13 mouse cellular contexts compared by ENCODE assay signal in the genomic region with DNA sequence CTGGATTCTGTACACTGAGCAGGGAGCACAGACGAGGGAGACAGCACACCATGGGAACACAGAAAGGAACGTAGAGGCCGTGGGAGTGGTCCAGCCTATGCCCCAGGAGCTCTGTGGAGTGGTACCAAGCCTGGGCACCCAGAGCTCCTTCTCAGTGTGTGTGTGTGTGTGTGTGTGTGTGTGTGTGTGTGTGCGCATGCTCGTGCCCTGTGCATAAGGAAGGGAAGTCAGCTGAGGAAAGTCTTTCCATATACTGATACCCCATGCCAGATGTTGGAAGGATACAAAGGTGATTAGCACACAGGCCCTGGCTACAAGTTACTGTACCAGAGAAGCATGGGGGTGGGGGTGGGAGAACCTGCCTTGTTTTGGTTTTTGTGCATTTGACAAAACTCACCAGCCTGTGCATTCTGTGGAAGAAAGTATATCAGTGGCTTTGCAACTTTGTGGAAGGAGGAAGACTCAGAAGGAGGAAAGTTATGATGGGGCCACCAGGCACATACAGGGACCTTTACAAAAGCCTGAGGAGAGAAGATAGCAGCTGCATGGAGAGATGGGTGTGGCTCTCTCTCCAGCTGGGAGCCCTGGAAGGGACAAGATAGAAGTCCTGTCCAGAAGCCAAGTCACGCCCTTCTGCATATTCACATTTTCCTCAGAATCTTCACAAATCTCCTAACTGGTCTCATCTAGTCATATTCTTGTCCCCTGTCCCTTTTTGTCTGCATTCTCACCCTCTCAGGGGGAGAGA. TPM values are rescaled to one million over a fixed set of nuclear protein-coding genes. Genes with fewer than 3 reads are reported as not detected.
A peak's percentile ranks its signal among the peaks of the same experiment; 100 is the strongest.
DNase-seq lines count a peak whose midpoint lies in the region; ATAC-seq and TF ChIP-seq lines count a peak whose summit lies in the region.
"Had no signal": no experiment of that assay in that cellular context is flagged by ENCODE, and none has a peak within 500 bp of the region (broad histone marks: within the 10 kb centered on the region; RNA-seq: fewer than 3 reads in every experiment).

No protein-coding gene starts in this region.

- no peaks in the 10 kb centered on the region for H3K79me2 ChIP-seq in myocyte (ENCODE audit: control insufficient read depth, insufficient read depth)

- DNase-seq in forebrain, embryonic 10.5 days (ENCODE audit: extremely low spot score, low spot score) = no peak
- DNase-seq in MEL-GATA-1-ER (ENCODE audit: extremely low read depth, low read depth) = peak; percentile 92
- DNase-seq in adrenal gland, postnatal 25 days = no peak
- no peak for DNase-seq in thymus, postnatal 36 days
- no peak for DNase-seq in MN1 (ENCODE audit: low spot score)
- DNase-seq: adrenal gland, postnatal 36 days; forebrain, postnatal 0 days; heart, adult 2 months; thymus, adult 2 months had no signal

- ATAC-seq in forebrain, embryonic 16.5 days = no peak
- peak; percentile 75 for ATAC-seq in intestine, embryonic 16.5 days
- ATAC-seq: forebrain, postnatal 0 days; Patski had no signal

- H3ac ChIP-seq in myocyte (ENCODE audit: control insufficient read depth, insufficient read length) = no peak overlapping the region

- H3K36me3 ChIP-seq in forebrain, embryonic 10.5 days (replicated peaks) = no peaks in the 10 kb centered on the region
- H3K36me3 ChIP-seq in forebrain, embryonic 16.5 days (ENCODE audit: control insufficient read depth, insufficient read depth) = no peaks in the 10 kb centered on the region
- H3K36me3 ChIP-seq in intestine, embryonic 16.5 days (ENCODE audit: control insufficient read depth, insufficient read depth, low read length) = no peaks in the 10 kb centered on the region
- no peaks in the 10 kb centered on the region for H3K36me3 ChIP-seq in myocyte (ENCODE audit: control insufficient read depth, insufficient read depth)

- H3K4me3 ChIP-seq in forebrain, embryonic 10.5 days = no peak overlapping the region
- H3K4me3 ChIP-seq in forebrain, embryonic 16.5 days (replicated peaks; ENCODE audit: low read length) = no peak overlapping the region
- H3K4me3 ChIP-seq in intestine, embryonic 16.5 days (ENCODE audit: low read length) = no peak overlapping the region
- H3K4me3 ChIP-seq in myocyte = no peak overlapping the region
- H3K4me3 ChIP-seq: heart, adult 2 months had no signal

- H3K9me3 ChIP-seq in forebrain, embryonic 10.5 days = no peaks in the 10 kb centered on the region
- H3K9me3 ChIP-seq in forebrain, embryonic 16.5 days (ENCODE audit: control insufficient read depth, low read length) = no peaks in the 10 kb centered on the region
- no peaks in the 10 kb centered on the region for H3K9me3 ChIP-seq in intestine, embryonic 16.5 days (ENCODE audit: control insufficient read depth, low read length)

- 73% methylated on average over 6 of the region's 6 CpGs for WGBS in forebrain, embryonic 10.5 days
- 66% methylated on average over 5 of the region's 6 CpGs for WGBS in forebrain, embryonic 16.5 days
- 73% methylated on average over 6 of the region's 6 CpGs for WGBS in intestine, embryonic 16.5 days

- peak overlapping the region; percentile 48 for H3K27ac ChIP-seq in forebrain, embryonic 10.5 days
- H3K27ac ChIP-seq in forebrain, embryonic 16.5 days (ENCODE audit: low read length) = no peak overlapping the region
- H3K27ac ChIP-seq in intestine, embryonic 16.5 days (ENCODE audit: low read length) = no peak overlapping the region
- H3K27ac ChIP-seq: heart, adult 2 months had no signal

- no peak overlapping the region for H3K9ac ChIP-seq in forebrain, embryonic 16.5 days (replicated peaks; ENCODE audit: low read depth, low read length)
- H3K9ac ChIP-seq in intestine, embryonic 16.5 days (ENCODE audit: low read depth, low read length) = no peak overlapping the region
- H3K9ac ChIP-seq: forebrain, postnatal 0 days had no signal

- H3K4me1 ChIP-seq in forebrain, embryonic 10.5 days = peaks cover 6% of the 10 kb centered on the region
- H3K4me1 ChIP-seq in forebrain, embryonic 16.5 days (replicated peaks; ENCODE audit: control insufficient read depth, insufficient read depth, low read length) = peaks cover 4% of the 10 kb centered on the region; the same call in 1 of the 2 replicates
- H3K4me1 ChIP-seq in intestine, embryonic 16.5 days (ENCODE audit: control insufficient read depth, insufficient read depth, low read length) = no peaks in the 10 kb centered on the region

- H3K27me3 ChIP-seq in forebrain, embryonic 10.5 days (ENCODE audit: poor library complexity, severe bottlenecking) = peaks cover 39% of the 10 kb centered on the region
- no peaks in the 10 kb centered on the region for H3K27me3 ChIP-seq in forebrain, embryonic 16.5 days (replicated peaks; ENCODE audit: control insufficient read depth, insufficient read depth, low read length)
- no peaks in the 10 kb centered on the region; the same call in 1 of the 2 replicates for H3K27me3 ChIP-seq in intestine, embryonic 16.5 days (replicated peaks; ENCODE audit: control insufficient read depth, insufficient read depth, low read length)
- no peaks in the 10 kb centered on the region for H3K27me3 ChIP-seq in myocyte (ENCODE audit: control insufficient read depth, insufficient read depth, insufficient read length)
- H3K27me3 ChIP-seq: Patski had no signal

- no peak overlapping the region for H3K4me2 ChIP-seq in forebrain, embryonic 16.5 days (ENCODE audit: low read length)
- H3K4me2 ChIP-seq in intestine, embryonic 16.5 days (ENCODE audit: low read depth, low read length) = no peak overlapping the region
- peak overlapping the region; percentile 63 for H3K4me2 ChIP-seq in myocyte (ENCODE audit: low read depth)

- no peak for TF ChIP-seq POLR2A in myocyte (IDR thresholded peaks at IDR 0.05; ENCODE audit: insufficient read length, low read depth)

TF ChIP-seq in myocyte, 11 proteins besides CTCF, POLR2A, EP300 and RAD21:
- TF ChIP-seq TCF12 (IDR thresholded peaks at IDR 0.05; ENCODE audit: insufficient read depth, poor library complexity, severe bottlenecking) = peak; percentile 32
- peak in 2 of 3 experiments; percentile 53 to 59 for TF ChIP-seq MYOG (IDR thresholded peaks at IDR 0.05; ENCODE audit: control insufficient read depth in 1 of 3, insufficient read depth in 1 of 3, insufficient read length in 2 of 3, low read depth in 2 of 3)
- no peak for TF ChIP-seq TCF3 (IDR thresholded peaks at IDR 0.05; ENCODE audit: insufficient read length, low read depth)
- peak; percentile 32 to 60 (median 46) for TF ChIP-seq MYOD1 (IDR thresholded peaks at IDR 0.05; ENCODE audit: control insufficient read depth in 1 of 3, insufficient read length in 2 of 3, low read depth in 2 of 3)

RNA-seq across cellular contexts. Expression of a gene that starts 22.4 kb away (rescaled TPM):
- 0.07 TPM in 1 of 2 replicates, not detected in the other for polyA plus RNA-seq in forebrain, embryonic 10.5 days (2016; fragmentation: Nextera tagmentation; extraction: Ambion mirVana)
- polyA plus RNA-seq in forebrain, embryonic 16.5 days (2015; fragmentation: Nextera tagmentation; extraction: Ambion mirVana) = 0.07 and 0.08 TPM in 2 replicates
- 0.05 TPM in 1 of 2 replicates, not detected in the other for polyA plus RNA-seq in intestine, embryonic 16.5 days (2015; fragmentation: Nextera tagmentation; extraction: Ambion mirVana)
- 74.8 TPM for polyA plus RNA-seq in myocyte (2012; fragmentation: generic; extraction: Trizol)
- total RNA-seq in adrenal gland, postnatal 25 days (2021) = not detected in 2 replicates
- total RNA-seq: adrenal gland, postnatal 36 days; heart, adult 2 months had no signal

Comparison
In these comparisons a context has a peak if more than half of its experiments do, and no peak if none do; other contexts are left out.
1. RNA of a gene that starts 22.4 kb away (polyA plus RNA-seq): 74.8 TPM in myocyte (single experiment); 0.07 to 0.08 TPM in forebrain, embryonic 16.5 days, 0.07 TPM in forebrain, embryonic 10.5 days and 0.05 TPM in intestine, embryonic 16.5 days; every median in the first group is over 10 times any median in the second.